Mouse (Mus musculus) thymus, postnatal 4 days (tissue): Measurements from ENCODE around the gene Gm21969.

ENCODE experiments used
- DNase-seq: peaks from one replicate; pipeline ENCODE4 v3.0.0; 2021

Gm21969 gene

DNA sequence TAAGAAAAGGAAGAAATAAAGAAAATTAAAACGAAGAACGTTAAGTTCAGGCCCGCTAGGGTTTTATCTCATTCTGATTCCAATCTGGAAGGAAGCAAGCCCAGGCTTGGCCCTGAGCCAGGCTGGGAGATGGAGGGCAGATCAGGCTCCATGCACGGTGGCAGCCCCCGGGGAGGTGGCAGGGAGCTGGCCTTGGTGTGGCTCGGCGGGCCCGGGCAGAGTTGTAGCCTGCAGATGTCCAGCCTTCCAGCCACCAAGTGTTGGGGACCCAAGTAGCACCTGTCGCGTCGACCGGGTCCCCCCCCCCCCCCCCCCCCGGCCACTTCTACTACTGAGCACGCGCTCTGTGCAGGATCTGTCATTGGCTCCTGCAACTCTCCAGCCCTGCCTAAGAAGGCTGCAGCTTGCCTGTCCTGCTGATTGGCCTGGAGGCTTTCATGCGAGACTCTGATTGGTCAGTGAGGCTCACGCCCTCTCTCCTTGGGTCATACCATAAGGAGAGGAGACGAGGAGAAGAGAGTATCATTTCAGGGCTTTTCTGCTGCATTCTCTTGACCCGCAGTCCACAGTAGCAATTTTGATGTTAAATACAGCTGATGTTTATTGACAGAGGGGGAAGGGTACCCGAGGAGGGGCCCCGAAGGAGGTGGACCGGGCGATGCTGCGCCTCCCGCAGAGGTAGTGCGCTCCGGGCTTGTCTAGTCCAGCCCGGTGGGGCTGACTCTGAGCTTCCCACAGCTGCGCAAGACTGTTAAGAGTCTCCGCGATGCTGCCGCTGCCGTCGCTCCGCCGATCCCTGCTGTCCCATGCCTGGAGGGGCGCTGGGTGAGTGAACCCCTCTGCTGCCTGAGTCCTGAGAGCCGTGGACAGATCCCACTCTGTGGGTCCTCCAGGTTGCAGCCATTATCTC lies 19.6 kb downstream of the Gm21969 start, which contains the start of gene Aldh4a1:
Gene Aldh4a1 (plus strand): TSS at position 494 of the 910 bp plus-strand sequence.
- DNase-seq = peak; percentile 85

DNA sequence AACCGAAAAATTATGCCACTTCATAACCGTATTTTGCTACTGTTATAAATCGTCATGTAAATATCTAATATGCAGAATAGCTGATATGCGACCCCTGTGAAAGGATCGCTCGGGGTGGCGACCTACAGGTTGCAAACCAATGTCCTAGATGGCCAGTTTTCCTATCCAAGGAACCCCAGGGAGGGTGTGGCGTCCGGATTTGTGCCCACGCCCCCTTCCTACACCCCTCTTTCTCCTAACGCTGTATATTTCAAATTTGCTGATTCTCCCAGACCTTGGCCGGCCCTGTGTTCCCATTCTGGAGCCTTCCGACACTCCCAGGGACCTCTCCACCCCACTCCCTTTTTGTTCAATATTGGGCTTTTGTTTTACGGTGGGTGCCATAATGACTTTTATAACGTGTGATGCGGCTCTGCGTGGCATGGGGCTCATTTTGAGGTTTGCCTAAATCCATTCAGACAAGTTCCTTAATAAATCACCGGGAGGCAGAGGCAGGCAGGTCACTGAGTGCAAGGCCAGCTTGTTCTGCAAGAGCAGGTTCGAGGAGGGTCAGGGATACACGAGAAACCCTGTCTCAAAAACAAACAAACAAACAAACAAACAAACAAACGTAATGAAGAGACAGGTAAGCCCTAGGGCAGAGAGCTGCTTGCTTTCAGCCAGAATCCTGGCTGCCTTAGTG lies 20.6 kb downstream of the Gm21969 start:
- peak; percentile 28 for DNase-seq

DNA sequence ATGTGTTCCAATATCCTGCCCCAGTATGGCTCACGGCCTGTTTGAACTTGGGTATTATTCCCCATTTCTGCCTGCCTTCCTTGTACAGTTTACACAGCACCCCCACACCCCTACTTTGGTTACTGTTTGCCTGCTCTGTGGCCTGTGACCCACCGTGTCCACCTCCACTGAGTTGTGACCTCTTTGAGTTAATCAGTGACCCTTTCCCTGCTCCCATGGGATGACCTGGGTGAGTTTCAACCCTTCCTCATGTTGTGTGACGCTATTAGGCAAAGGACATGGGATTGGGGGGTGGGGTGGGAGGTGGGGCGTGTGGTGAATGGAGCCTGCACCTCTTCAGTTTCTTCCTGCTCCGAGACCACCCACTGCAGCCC lies 21.1 kb downstream of the Gm21969 start:
- DNase-seq = no peak

DNA sequence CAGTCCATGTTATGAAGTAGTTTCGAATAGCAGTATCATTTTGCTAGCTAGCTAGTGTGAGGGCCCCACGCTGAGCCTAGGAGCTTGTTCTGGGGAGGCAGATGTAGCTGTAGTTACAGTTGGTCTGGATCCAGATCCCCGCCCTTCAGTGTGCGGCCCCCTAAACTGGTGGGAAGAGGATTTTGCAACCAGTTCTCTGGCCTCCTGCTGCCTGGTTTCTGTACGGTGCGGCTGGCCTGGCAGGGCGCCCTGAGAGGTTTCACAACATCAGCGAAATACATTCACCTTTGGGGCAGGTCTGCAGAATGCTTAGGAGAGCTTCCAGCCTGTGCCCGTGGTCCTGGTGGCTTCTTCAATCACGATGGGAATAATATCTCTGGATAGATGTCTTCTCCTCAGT lies 21.7 kb downstream of the Gm21969 start:
- DNase-seq = no peak

DNA sequence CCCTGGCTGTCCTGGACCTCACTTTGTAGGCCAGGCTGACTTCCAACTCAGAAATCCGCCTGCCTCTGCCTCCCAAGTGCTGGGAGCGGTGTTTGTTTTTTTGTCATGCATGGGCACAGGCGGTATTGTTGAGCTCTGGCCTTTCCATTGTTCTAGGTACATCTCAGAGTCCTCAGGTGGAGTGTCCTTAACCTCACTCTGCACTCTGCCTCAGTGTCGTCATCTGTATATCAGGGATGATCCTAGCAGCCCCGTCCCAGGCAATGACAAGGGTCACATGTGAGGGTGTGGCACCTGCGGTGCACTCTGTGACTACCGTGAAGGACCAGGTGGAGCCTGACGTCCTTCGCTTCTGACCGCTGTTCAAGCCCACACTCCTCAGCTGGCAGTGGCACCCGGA lies 24.4 kb downstream of the Gm21969 start:
- DNase-seq = no peak

DNA sequence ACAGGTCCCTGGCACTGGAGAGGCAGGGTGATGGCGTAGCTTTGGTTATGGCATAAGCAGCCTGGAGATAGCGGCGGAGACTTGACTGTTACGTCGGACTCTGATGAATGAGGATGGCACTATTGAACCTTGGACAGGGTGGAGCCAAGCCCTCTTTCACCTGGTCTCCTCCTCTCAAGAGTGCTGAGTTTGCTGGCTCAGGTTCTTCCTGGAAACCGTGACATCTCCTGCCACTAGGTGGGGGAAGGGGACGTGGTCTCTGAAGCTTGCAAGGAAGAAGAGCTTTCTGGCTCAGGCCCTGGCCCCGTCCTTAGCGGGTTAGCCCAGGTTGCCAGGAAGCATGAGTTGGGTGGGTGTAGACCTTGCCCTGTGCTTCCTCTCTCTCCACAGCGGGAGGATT lies 27.2 kb downstream of the Gm21969 start:
- peak; percentile 50 for DNase-seq

DNA sequence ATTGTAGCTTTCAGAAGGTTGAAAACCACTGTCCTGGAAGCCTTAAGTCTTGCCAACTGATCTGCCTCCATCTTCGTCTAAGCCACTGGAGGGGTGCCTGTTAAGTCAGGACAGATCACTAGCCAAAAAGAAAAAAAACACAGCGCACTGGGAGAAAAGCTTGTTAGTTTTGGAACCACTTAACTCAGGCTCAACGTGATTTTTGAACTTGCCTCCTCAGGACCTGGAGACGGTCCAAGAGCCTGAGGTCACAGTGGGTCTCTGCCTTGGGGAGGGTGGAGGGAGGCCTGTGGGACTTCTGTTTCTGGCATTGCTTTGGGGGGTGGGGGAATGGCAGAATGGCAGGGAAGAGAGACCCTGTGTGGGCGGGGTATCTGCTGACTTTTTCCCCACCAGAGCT lies 28.2 kb downstream of the Gm21969 start:
- DNase-seq = no peak

DNA sequence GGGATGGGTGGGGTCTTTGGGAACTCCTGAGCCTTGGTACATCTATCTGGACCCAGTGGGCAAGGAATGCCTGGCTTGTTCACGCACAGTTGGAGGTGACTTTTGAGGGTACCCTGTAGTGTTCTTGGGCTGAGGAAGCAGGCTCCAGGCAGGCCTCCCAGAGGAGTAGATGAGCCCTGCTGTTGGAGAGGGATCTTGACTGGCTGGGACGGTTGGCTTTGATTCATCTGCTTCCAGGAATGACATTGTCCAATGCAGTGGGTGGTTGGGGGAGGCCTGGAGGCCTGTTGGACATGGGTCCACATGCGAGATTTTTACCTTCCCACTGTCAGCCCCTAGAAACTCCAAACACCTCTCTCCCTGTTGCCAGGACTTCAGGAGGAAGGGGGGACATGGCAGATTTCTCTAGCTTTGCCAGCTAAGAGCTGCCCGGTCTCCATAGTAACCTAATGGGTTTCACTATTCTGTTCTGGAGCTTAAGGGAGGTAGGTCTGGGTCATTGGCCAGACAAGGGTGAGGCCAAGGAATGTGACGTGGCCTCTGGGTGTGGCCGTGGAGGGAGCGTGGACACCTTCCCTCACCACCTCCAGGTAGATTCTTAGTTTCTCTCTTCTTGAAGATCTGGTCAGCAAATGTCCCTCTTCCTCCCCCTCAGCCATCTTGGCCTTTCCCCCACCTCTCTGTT lies 28.7 kb downstream of the Gm21969 start:
- no peak for DNase-seq

DNA sequence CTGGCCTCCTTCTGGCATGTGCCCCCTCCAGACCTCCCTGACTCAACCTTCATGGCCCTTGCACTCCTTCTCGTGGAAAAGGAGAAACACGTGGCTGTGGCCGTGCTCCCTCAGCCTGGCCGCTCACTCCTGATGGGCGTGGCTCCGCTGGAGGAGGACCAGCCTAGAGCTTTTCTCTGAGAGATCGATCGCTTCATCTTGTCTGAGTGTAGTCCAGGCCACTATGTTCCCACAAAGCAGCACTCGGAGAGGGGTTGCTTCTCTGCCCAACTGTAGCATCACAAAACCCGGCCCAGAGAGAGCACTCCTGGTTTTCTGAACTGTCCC lies 29.2 kb downstream of the Gm21969 start:
- DNase-seq = no peak

DNA sequence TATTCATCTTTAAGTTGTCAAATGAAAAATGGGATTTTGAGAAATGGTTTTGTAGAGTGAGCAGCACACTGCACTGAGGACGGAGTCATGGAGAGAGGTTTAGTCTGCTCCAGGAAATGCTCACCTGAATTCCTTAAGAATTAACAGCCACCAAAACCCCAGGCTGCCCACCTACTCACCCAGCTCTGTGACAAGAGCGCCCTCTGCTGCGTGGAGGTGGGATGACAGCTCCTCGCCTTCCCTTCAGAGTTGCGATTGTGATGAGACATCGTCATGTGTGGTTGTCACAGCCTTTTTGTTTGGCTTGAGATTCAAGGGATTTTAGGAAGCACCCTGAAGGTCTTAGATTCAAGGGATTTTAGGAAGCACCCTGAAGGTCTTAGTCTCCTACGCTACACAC lies 33.4 kb downstream of the Gm21969 start:
- peak; percentile 87 for DNase-seq

DNA sequence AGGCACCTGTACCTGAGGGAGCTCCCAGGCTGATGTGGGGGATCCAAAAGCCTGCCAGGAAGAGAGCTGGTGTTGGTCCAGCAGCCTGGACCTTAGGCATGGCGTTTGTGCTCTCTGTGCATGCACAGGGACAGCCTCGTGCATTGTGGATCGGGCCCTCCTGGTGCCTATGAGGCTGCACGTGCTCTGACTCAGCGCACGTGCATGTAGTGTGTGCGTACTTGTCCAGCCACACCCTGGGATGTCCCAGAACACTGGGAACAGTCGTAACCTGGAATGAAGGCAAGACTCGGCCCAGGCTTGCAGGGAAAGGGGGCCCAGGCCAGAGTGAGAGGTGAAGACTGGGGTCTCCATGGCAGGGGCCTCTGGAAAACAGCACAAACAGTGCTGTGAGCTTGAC lies 34.9 kb downstream of the Gm21969 start:
- DNase-seq = no peak

DNA sequence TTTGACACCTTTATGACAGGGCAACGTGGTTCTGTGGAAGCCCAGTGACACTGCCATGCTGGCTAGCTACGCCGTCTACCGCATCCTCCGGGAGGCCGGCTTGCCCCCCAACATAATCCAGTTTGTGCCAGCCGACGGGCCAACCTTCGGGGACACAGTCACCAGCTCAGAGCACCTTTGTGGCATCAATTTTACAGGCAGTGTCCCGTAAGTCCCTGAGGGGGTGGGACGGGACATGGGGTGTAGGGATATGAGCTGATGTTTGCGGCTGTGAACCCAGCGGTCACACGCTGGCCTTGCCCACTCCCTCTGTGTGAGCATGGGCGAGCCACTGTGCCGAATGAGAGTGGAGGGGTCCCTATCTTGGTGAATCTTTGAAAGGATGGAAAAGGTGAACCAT lies 35.4 kb downstream of the Gm21969 start:
- no peak for DNase-seq

DNA sequence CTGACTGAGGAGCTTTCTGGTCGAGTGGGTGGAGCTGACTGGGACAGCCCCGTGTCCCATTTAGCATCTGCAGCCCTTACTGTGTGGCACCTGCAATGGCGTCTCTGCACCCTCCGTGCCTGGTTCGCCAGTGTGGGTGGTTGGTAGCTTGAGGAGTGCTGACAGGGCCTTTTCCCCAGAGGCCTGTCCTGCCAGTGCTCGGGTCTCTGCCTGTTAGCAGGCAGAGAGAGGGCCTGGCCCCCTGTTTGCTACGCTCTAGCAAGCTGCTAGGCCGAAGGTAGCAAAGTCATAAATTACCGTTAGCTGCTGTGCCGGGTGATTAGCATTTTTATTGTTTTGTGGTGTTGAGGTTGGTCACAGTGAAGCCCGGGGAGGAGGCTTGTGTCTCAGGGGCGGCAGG lies 36.8 kb downstream of the Gm21969 start:
- DNase-seq = no peak

DNA sequence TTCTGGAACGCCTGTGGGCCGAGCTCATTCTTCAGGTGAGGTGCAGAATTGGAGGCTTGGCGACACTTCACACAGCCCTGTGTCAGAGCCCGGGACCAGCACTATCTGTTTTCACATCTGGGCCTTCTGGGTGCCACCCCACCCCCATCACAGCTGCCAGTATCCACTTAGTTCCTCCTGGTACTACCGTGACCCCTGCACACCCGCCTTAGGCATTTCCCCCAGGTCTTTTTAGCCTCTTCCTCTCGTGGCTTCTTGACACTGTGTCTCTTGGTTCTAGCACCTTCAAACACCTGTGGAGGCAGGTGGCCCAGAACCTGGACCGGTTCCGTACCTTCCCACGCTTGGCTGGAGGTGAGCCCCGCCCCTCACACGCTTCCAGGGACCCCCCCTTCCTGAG lies 37.3 kb downstream of the Gm21969 start:
- DNase-seq = no peak

DNA sequence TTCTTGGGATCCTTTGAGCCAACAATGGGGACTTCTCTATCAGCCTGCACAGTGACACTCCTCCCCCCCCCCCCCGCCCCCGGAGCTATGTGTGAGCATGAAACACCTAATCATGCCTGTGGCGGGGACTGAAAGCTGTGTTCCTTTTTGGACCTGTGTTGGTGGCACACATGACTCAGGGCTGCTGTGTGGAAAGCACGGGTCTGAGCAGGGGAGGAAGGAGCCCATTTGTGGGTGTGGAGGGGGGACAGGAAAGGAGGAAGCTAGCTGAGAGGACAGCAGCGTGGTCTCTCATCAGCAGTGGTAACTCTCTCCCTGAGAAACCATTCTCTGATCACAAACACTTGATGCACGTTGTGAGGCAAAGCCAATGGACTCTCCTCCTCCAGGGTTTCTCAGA lies 37.8 kb downstream of the Gm21969 start:
- no peak for DNase-seq

DNA sequence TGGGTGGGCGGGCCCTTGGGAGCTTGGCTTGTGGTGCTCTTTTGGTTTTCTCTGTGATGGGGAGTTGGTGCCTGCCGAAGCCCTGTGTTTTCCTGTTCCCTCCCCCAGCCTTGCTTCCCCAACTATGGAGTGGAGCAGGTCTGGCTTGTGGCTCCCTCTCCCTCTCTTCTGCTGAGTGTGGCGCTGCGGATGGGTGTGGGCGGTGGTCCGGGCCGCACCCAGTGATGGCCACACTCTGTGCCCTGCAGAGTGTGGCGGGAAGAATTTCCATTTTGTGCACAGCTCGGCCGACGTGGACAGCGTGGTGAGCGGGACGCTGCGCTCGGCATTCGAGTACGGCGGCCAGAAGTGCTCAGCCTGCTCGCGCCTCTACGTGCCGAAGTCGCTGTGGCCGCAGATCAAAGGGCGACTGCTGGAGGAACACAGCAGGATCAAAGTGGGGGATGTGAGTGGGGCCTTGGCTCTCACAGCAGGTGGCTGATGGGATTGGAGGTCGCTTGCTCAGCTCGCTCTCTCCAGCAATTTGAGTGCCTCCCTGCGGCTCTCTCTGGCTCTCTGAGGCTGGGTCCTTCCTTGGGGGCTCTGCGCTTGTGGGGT lies 38.9 kb downstream of the Gm21969 start:
- DNase-seq = peak; percentile 60

DNA sequence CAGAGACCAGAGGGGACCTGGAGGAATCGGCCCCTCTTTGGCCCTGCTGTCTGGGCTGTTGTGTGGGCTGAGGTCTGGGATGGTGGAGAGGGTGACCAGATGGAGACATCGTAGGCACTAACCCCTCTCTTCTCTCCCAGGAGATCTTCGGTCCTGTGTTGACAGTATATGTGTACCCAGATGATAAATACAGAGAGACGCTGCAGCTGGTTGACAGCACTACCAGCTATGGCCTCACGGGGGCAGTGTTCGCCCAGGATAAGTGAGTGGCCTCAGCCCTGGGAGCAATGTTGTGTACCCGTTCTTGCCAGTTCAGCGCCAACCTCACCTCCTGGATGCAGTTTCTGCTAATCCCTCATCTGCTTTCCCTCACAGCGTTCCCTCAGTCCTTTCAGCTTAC lies 41.0 kb downstream of the Gm21969 start:
- DNase-seq = peak; percentile 89

DNA sequence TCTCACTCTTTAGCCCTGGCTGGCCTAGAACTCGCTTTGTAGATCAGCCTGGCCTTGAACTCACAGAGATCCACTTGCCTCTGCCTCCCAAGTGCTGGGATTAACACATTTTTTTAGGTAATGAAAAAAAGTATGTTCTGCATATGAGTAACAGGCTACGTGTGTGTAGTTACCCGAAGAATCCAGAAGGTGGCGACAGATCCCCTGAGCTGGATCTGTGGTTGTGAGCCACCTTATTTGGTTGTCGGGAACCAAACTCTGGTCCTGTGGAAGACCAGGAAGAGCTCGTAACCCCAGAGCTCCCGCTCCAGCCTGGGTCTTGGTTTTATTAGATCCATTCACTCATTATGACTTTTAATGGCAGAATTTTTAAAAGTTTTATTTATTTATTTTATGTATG lies 43.9 kb downstream of the Gm21969 start:
- no peak for DNase-seq

DNA sequence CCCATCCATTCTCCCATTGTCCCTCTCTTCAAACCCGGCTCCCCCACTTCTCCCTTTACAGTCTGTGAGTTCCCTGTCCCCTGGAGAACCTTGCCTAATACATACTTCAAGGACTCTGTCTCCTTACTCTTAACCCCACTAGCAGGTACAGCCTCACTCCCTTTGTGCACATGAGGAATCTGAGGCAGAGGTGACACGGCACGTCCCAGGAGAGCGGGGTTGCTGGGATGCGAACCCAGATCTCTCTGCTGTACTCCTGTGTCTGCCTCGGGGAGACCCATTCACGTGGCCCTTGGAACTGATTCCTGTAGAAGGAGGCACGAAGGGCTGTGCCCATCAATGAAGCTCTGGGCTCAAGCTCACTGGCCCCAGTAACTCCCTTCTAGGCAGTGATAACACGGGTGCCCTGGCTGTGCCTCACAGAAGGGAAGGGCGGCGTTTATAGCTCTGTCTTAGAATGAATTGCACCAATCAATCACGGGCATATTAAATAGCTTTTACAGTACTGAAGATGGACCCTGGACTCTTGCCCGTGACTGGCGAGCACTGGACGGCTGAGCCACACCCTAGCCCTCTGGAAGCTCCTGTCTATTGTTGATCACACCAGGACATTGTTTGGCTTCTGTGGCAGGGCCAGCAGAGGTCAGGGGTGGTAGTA lies 47.2 kb downstream of the Gm21969 start:
- DNase-seq = no peak

DNA sequence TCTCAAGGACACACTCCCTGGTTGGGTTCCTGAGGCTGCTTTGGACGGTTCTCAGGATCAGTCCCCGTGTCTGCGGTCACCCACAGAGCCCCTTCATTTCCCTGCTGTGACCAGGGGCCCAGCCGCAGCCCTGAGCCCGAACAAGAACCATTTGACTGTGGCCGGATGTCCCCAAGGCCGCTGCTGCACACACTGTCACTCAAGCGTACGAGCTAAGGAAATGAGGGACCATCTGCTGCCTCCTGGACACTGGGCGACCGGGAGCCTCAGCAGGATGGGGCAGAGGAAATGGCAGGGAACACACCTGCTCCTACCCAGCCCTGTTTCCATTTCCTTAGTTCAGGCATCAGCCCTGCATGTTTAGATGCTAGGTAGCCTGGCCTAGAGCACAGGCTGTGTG lies 47.9 kb downstream of the Gm21969 start:
- no peak for DNase-seq

DNA sequence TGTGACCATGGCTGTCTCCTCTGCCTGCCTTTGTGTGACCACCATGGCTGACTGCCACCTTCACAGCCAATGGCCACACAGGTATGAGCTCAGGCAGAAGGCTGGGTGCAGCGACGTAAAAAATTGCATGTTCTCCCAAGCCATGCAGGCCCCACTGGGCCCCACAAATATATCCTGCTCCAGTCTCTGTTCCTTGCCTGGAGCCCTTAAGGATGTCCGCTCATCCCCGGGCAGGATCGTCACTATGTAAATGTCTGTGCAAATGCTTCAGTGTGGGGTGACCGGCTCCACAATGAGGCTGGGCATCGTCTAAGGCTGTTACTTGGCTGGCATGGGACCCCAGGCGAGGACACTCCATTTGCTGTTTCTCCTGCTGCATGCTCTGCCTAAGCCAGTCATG lies 50.3 kb downstream of the Gm21969 start, which contains the start of gene Tas1r2:
Gene Tas1r2 (plus strand): TSS at position 301 of the 400 bp plus-strand sequence.
- DNase-seq = no peak

DNA sequence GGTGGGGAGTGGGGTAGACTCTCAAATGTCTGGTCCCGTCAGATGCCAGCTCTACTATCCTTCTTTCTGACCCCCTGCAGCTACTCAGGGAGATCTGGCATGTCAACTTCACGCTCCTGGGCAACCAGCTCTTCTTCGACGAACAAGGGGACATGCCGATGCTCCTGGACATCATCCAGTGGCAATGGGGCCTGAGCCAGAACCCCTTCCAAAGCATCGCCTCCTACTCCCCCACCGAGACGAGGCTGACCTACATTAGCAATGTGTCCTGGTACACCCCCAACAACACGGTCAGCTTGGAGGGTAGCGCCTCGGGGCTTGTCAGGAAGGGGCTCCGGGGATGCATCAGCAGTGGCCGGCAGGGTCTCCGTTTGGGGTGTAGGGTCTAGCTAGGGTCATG lies 58.9 kb downstream of the Gm21969 start:
- DNase-seq = no peak

DNA sequence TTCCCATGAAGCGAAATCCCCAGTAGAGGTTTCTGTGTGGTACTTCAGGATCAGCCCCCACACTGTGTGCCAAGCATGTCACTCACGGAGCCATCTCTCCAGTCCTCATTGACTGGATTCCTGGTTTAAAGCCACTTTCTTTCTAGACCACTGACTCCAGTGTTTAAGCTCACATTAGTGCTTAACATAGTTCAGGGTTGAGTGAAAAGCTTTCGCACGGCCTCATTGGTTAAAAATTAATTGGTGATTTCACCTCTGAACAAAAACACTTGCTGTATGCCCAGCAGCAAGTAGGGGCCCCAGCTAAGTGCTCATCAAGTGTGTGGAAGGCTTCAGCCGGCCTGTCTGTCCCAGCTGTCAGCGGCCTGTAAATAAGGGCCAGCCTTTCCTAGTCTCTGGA lies 64.6 kb downstream of the Gm21969 start:
- no peak for DNase-seq
